Mouse (Mus musculus) cerebellum, adult 2 months (tissue): Measurements from ENCODE around the gene Smco4.

Experiments
- CTCF ChIP-seq: fragments of 200-500 bp; IDR thresholded peaks from 2 replicates; pipeline ENCODE4 v1.5.1; 2011; ENCODE audit warnings: low read depth, mild to moderate bottlenecking, control low read depth, low read length, moderate library complexity, borderline replicate concordance; ENCODE audit not compliant: insufficient read depth
- POLR2A ChIP-seq: fragments of 200-500 bp; IDR thresholded peaks from 2 replicates; pipeline ENCODE4 v1.6.1; 2011; ENCODE audit warnings: low read length, control low read depth, borderline replicate concordance; ENCODE audit not compliant: insufficient read depth

DNA sequence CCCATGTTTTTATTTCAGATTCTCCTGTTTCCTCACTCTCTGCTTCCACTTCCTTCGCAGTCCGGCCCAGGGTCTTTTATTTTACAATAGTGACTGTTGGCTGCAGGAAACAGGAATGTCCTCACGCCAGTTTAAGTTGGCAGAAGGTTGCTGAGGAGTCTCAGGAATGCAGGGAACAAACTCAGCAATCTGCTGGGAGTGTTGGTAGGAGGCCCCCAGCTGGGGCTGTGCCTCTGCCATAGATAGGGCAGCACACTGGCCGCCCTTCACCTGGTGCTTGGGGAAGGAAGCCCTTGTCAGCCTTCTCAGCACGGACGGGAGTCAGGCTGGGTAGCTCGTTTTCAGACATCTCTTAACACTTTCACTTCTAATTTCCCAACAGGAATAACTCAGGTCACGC is 32.0 kb downstream of the Smco4 start:
- no peak for TF ChIP-seq POLR2A
- no peak for TF ChIP-seq CTCF
